Mouse (Mus musculus) layer of hippocampus, postnatal 25 days (tissue): ENCODE results near the gene Prrt1. TPM values are rescaled to one million over a fixed set of nuclear protein-coding genes. Genes with fewer than 3 reads are reported as not detected.

ENCODE experiments used
- DNase-seq, 2 experiments: peaks; one replicate each; pipeline ENCODE4 v3.0.0; 2022; ENCODE audit warnings: mixed read lengths in 2 of 2, low spot score in 1 of 2; ENCODE audit errors: extremely low spot score in 1 of 2
- total RNA-seq, 2 experiments: library from RNA; stranded (reverse); gene quantifications; 2 replicates each; pipeline ENCODE4 v1.2.3; 2021

The Prrt1 gene
- total RNA-seq, 2 experiments from 2014 or later, result 259 to 330 TPM

DNA sequence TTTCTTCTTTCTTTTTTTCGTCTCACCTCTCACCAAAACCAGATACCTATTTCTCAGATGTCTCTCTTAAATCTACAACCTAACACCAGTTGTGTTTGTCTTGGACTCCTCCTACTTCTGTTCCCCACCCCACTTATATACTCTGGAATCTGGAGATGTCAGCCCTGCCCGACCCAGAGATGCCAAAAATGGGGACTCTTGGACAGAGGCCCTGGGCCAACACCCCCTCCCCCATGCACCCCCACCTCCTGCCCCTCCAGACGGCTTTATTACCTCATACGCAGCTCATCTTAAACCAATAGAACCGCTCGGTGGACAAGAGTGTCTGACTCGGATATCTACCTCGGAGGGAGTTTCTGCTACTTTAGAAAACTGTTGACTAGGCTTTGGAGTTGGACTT is 33.2 kb upstream of the Prrt1 start:
- no peak for DNase-seq

- DNase-seq, result no peak
Measured at GRCm38 (mm10) chr17:34597566-34598095, 31.7 kb upstream of the Prrt1 start, which contains the start of gene Ager. Gene Ager (plus strand): TSS chr17:34597862.

DNA sequence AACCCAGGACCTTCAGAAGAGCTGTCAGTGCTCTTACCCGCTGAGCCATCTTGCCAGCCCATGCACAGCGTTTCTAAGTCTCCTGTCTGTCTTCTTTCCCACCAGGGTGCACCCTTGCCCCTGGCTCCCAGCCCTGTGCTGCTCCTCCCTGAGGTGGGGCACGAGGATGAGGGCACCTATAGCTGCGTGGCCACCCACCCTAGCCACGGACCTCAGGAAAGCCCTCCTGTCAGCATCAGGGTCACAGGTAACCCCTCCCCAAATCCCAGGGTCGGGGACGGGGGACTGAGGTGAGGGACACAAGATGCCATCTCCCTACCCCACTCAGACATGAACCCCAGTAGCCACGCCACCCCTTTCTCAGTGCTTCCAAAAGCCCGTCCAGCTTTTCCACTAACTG is 29.4 kb upstream of the Prrt1 start:
- no peak for DNase-seq

DNA sequence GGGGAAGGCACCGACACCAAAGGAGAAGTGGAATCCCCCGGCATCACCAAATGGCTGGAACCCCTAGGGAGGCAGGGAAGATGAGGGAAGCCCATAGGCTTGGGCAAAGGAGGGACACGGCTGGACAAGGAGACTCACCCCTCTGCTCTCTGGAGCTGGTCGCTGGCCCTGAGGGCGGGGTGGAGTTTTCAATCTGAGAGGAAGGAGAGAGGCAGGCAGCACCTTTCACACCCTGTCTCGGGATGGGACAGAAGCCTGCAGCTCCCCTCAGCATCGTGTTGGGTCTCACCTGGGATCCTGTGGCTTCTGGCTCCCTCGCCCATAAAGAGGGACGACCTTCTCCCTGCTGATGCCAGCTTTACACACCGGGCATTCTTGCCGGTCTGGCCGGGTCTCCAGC is 27.5 kb upstream of the Prrt1 start:
- DNase-seq, result no peak

DNA sequence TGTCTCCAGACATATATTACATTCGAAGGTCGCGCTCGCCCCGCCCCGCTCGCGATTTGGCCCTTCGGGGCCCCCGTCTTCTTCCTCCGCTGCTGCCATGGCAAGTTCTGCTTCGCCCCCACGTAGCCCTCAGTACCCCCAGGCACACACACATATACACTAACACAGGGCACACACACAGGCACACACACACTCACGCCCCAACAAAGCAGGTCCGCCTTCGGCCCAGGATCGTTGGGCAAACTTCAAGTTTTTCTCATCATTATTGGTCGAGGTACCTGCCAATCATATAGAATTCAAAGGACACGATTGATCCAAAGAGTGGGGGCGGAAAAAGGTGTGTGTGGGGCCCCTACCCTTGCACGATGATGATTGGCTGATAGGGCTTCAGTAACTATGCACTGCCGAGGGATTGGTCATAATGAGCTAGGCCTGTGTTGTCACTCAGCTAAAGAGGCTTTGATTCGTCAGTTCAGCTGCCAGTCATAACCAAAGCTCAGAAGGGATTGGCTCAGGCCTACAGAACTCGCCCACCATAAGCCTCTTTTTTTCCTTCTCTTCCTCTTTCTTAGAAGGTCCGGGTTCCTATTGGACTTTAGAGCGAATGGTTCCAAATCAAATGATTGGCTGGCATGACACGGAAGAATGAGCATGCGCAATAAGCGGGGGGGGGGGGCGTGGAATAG is 25.8 kb upstream of the Prrt1 start, which contains the start of gene Rnf5:
Gene Rnf5 (minus strand): TSS at position 316 of the 686 bp plus-strand sequence.
- peak; percentile 86 to 99 for DNase-seq

DNA sequence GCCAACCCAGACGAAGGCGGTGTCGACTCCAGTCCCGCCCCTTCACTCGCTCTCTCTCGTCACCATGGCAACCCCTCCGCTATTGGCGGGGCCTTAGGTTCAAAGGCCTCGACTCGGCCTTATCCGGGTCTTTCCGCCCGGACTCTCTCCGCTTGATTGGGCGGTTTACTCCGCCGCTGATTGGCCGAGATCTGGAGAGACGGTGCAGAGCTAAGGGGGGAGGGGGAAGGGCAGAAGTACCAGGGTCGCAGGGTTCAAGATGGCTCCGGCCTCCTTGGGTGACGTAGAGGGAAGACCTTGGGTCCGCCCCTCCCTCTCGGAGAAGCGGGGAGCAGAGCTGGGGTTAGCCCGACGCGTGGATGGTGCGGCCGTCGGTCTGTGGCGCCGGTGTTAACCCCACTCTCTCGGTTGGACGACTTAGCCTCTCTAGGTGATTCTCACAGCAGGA is 25.2 kb upstream of the Prrt1 start, which contains the start of gene Agpat1:
Gene Agpat1 (plus strand): TSS at position 202 of the 448 bp plus-strand sequence.
- peak; percentile 86 to 88 for DNase-seq

DNA sequence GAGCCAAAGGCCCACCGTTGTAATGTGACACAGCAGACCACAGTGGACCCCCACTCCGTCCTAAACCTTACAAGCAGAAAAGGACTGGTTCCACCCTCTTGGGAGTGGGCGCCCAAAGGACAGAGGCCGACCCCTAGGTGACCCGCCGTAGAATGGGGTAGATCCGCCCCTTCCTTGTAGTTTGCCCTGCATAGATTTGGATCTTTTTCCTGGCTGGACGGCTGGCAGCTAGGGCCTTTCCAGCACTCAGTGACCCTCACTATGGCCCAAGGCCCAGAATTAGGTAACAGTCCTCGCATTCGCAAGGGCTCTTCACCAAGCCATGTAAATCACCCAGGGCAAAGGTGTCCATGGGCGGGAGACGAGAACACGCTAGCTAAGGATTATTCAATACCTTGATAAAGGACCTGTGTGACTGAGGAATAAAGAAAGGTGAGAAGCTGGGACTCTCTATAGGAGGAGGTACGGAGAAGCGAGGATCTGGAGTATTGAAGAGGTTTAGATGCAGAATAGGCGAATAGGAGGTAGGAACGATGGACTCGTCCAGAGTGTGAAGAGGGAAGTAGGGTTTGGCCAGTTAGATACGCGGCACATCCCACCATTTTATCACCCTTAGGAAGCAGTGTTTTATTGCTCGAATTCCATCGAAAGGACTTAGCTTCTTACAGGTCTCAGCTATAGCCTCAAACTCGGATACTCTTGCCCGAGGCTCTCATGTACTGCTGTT is 24.7 kb upstream of the Prrt1 start:
- no peak for DNase-seq

DNA sequence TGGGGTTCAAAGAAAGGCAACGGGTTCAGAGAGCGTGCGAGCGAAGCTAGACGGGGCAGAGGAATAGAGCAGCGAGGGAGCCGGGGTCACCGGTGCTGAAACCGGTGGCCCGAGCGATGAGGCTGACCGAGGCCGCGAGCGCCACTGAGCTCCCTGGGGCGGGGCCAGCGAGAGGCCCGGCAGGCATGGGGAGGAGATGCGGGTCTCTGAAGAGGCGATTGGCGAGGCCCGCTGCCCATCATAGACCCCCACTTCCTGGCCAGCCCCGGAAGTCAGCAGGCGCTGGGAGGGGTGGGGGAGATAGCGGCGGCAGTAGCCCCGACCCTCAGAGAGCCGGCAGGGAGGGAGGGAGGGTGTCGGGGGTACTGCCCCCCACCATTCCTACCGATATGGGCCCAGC is 23.7 kb upstream of the Prrt1 start:
- DNase-seq, result peak; percentile 93 to 97

DNA sequence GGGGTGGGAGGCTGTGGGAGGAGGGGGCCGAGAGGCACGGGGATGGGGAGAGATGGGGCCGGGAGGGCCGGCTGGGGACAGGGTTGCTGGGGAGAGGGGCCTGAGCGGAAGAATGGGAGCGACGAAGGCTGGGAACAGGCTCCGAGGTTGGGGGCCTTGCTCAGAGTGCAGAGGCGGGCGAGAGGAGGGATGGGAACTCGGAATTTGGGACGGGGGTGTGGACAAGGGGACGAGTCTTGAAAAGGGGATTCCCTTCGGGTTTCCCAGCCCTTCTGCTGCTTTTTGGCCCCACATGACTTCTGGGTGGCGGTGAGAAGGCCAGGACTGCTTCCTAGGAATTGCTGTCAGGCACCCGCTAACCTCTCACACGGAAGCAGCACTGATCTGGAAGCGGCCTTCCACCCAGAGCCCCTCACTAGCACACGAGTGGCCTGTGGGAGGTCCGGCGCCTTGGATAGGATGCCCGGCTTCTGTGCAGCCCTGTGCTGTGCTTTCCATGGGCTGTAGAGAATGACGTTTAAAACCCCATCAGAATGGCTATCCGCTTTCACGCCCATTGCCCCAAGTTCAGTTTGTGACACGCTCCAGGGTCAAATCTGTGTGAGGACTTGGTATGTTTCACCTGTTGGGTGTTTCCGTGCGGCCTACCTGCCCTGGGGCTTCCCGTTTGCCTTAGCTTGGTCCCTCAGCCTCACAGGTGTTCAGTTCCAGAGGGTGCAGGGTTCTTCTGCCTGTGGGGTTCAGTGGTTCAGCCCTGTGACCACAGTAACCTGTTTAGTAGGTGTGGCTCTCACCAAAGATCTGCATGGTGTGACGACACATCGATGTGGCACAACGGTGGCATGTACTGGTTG is 22.9 kb upstream of the Prrt1 start:
- no peak for DNase-seq

- DNase-seq, result no peak
Measured at GRCm38 (mm10) chr17:34607997-34608396, 21.3 kb upstream of the Prrt1 start.

DNA sequence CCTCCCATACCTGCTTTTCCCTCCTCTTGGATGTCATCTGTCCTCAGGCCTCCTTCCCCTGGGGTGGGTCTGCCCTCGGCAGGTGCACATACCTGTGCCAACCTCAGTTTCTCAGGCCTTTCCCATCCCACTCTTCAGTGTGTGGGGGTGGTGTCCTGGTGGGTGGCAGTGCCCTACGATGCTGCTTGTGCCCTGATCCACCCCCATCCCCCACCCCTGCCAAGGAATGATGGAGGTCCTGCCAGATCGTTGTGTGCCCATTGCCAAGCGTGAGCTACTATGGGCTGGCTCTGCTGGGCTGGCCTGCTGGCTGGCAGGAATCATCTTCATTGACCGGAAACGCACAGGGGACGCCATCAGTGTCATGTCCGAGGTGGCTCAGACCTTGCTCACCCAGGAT is 18.3 kb upstream of the Prrt1 start:
- no peak for DNase-seq

DNA sequence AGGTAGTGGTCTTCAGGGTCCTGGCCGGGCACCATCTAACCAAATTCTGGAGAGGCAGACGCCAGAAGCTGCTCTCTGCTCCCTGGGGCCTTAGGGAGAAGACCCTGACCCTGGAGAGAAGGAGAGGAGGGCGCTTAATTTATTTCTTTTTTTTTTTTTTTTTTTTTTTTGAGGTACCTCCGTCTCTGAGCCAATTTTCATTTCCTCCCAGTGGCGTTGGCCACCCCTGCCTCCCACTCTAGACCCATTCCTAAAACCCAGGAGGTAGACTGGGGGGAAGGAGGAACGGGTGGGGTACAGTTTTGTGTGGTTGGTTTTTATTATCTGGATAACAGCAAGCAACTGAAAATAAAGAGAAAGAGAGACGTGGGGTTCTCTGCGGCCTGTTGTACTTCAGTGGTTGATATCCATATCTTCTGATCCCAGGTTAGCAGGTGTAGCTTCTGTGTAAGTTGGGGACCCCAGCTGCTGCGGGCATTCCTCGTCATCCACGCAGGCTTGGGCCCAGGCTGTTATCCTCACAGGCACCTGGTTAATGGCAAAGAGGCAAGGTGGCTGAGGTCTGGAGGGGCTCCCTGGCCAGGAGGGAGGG is 16.2 kb upstream of the Prrt1 start:
- no peak for DNase-seq

DNA sequence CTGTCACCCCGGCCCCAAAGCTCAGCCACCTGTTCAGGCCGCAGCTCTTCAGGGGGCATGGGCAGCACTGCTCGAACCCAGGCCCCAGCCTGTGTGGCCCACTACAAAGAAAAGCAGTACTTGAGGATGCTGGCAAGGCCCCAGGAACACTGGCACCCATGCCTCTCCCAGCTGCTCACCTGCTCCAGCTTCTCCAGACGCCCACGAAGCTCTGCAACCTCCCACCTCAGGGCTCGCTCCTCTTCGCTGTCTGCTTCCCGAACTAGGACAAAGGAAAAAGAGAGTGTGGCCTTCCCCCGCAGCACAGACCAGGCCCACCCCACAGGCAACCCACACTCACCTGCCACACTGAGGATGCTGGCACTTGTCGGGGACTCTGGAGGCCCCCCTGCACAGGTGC is 15.5 kb upstream of the Prrt1 start:
- no peak for DNase-seq

GRCm38 (mm10) chr17:34615871-34616270 is 13.5 kb upstream of the Prrt1 start, which contains the start of gene Egfl8:
Gene Egfl8 (minus strand): TSS chr17:34615971.
- DNase-seq, result no peak

DNA sequence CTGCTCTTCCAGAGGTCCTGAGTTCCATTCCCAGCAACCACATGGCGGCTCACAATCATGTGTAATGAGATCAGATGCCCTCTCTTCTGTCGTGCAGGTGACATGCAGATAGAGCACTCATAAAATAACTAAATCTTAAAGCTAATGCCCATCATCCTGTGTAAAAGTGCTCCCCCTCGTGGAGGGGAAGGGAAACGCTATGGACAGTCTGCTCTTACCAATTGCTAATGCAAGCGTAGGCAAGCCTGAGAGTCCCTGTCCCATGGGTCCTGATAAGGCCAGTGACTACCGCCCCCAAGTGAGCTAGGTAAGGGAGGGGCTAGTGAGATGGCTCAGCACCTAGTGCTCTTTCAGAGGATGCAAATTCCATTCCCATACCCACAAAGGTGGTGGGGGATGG is 10.3 kb upstream of the Prrt1 start:
- DNase-seq, result peak in 1 of 2 experiments; percentile 77

DNA sequence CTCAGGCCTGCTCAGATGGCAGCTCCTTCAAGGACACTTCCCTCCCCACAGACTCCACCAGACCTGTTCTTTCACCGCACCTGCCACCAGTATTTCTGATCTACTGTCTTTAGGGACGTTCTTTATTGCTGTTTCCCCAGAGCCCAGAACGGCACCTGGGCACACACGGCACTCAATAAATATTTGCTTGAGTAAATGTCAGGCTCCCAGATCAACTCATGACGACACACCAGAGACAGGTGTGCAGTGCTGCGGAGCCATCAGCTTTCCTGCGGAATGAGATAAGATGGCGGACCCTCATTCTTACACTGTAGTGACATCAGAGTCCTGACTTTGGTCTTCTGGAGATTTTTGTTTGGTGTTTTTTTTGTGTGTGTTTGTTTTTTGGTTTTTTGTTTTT is 8.3 kb upstream of the Prrt1 start:
- DNase-seq, result no peak

DNA sequence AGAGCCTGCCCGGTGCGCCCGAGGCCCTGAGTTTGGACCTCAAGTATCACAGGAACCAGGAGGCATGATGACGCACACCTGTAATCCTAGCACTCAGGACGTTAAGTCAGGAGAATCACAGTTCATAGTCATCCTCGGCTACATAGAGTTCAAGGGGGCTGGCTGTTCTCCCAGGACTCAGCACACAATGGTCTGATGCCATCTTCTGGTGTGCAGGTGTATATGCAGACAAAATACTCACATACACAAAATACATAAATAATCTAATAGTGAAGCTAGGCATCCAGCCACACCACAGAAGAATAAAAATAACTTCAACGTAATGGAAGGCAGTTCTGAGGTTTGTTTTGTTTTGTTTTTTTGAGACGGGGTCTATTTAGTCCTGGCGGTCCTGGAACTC is 6.2 kb upstream of the Prrt1 start:
- DNase-seq, result no peak

- DNase-seq, result no peak
Measured at GRCm38 (mm10) chr17:34624981-34625380, 4.4 kb upstream of the Prrt1 start.

GRCm38 (mm10) chr17:34626062-34626772 is 3.1 kb upstream of the Prrt1 start:
- no peak for DNase-seq

- no peak for DNase-seq
Measured at GRCm38 (mm10) chr17:34626773-34627092, 2.6 kb upstream of the Prrt1 start.
